Mouse (Mus musculus) CH12.LX (cell line): ENCODE measurements at regions not wholly inside any gene's neighbourhood (a gene's known extent, or its start where the extent isn't known, plus 50 kb on each side); places are given as distances from the start of the nearest gene placed in this dataset.

Experiments used
- DNase-seq: peaks from one replicate; pipeline ENCODE4 v3.0.0-alpha.2; 2013; ENCODE audit errors: extremely low read depth
- H3K27ac ChIP-seq: 2 replicates; pipeline ENCODE4 v1.5.1; 2012; ENCODE audit warnings: low read depth, mild to moderate bottlenecking, control low read depth, moderate library complexity; ENCODE audit not compliant: insufficient read depth
- H3K27me3 ChIP-seq: replicated peaks from 2 replicates; pipeline ENCODE3; 2012; ENCODE audit warnings: inconsistent platforms
- H3K36me3 ChIP-seq, 2 experiments: replicated peaks in 1 of 2; 2 replicates each; pipeline versions ENCODE3 to v1.6.1; 2012; ENCODE audit warnings: inconsistent platforms in 1 of 2, low read length in 1 of 2, mild to moderate bottlenecking in 1 of 2, mixed read lengths in 1 of 2, moderate library complexity in 1 of 2; ENCODE audit not compliant: control insufficient read depth in 1 of 2, insufficient read depth in 1 of 2
- H3K4me1 ChIP-seq, 2 experiments: 2 replicates each; pipeline ENCODE4 v1.6.1; 2012; ENCODE audit warnings: inconsistent platforms in 1 of 2, moderate library complexity in 1 of 2; ENCODE audit not compliant: insufficient read depth in 2 of 2, control insufficient read depth in 1 of 2
- H3K4me2 ChIP-seq: 2 replicates; pipeline ENCODE4 v1.6.1; 2012; ENCODE audit warnings: low read depth, mild to moderate bottlenecking, control low read depth; ENCODE audit not compliant: poor library complexity, insufficient read depth, severe bottlenecking
- H3K4me3 ChIP-seq, 3 experiments: fragments of 150-350 bp in 1 of 3; sonication (generic) in 1 of 3; replicated peaks in 1 of 3; 2 replicates each; pipeline versions ENCODE3 to v1.5.1; 2011 to 2012; ENCODE audit warnings: low read depth in 2 of 3, low read length in 2 of 3, mild to moderate bottlenecking in 2 of 3, moderate library complexity in 2 of 3, control low read depth in 1 of 3, improper control_type of control experiment in 1 of 3, inconsistent platforms in 1 of 3, mixed read lengths in 1 of 3; ENCODE audit not compliant: poor library complexity in 1 of 3
- H3K79me2 ChIP-seq: replicated peaks from 2 replicates; pipeline ENCODE4 v1.6.1; 2012; ENCODE audit warnings: mild to moderate bottlenecking, moderate library complexity; ENCODE audit not compliant: control insufficient read depth, poor library complexity, insufficient read depth, severe bottlenecking; ENCODE audit errors: extremely low read depth
- H3K9ac ChIP-seq: 2 replicates; pipeline ENCODE4 v1.6.1; 2012; ENCODE audit warnings: low read depth, mild to moderate bottlenecking, control low read depth, moderate library complexity; ENCODE audit not compliant: insufficient read depth
- H3K9me3 ChIP-seq: replicated peaks from 2 replicates; pipeline ENCODE3; 2012; ENCODE audit warnings: low read length, inconsistent platforms, mixed read lengths
- CHD1 ChIP-seq: IDR thresholded peaks from 2 replicates; pipeline ENCODE4 v1.6.1; 2012; ENCODE audit warnings: low read depth, low read length, improper control_type of control experiment, inconsistent platforms
- CTCF ChIP-seq, 2 experiments: IDR thresholded peaks in 1 of 2; conservative IDR thresholded peaks in 1 of 2; 2 replicates each; pipeline ENCODE4 v1.5.1; 2011 to 2012; ENCODE audit warnings: low read depth in 2 of 2, low read length in 2 of 2, improper control_type of control experiment in 1 of 2, inconsistent platforms in 1 of 2, mild to moderate bottlenecking in 1 of 2, moderate library complexity in 1 of 2
- ETS1 ChIP-seq: conservative IDR thresholded peaks from 2 replicates; pipeline ENCODE4 v1.6.1; 2012; ENCODE audit warnings: low read depth, mild to moderate bottlenecking, inconsistent platforms, low read length, improper control_type of control experiment, moderate library complexity
- GABPA ChIP-seq: IDR thresholded peaks from 2 replicates; pipeline ENCODE4 v1.6.1; 2012; ENCODE audit warnings: low read depth, low read length, improper control_type of control experiment, inconsistent platforms; ENCODE audit not compliant: insufficient replicate concordance
- JUND ChIP-seq: conservative IDR thresholded peaks from 2 replicates; pipeline ENCODE4 v1.6.1; 2011; ENCODE audit warnings: low read depth, low read length, improper control_type of control experiment
- POLR2AphosphoS2 ChIP-seq: IDR thresholded peaks from 2 replicates; pipeline ENCODE4 v1.6.1; 2011; ENCODE audit warnings: low read depth, low read length, improper control_type of control experiment
- RAD21 ChIP-seq: IDR thresholded peaks from 2 replicates; pipeline ENCODE4 v1.6.1; 2011; ENCODE audit warnings: low read depth, mild to moderate bottlenecking, low read length, improper control_type of control experiment, moderate library complexity
- SMC3 ChIP-seq: IDR thresholded peaks from 2 replicates; pipeline ENCODE4 v1.6.1; 2011; ENCODE audit warnings: low read depth, low read length, improper control_type of control experiment
- dilution Hi-C: fragments of 300-500 bp; cut with MboI; formaldehyde crosslinking; loops from 2 replicates; pipeline ENCODE4 v1.14.3; 2020; ENCODE audit warnings: low sequenced_read_pairs; ENCODE audit not compliant: extremely low pct_unique_long_range_greater_than_20kb, extremely low pct_ligation_motif_present
- in situ Hi-C: fragments of 300-500 bp; cut with MboI; formaldehyde crosslinking; loops from 3 replicates; pipeline ENCODE4 v1.14.3; 2019; ENCODE audit warnings: low sequenced_read_pairs, low pct_ligation_motif_present, low pct_unique_long_range_greater_than_20kb, mixed read lengths

GRCm38 (mm10) chr13:42623491-42623890 is 56.9 kb upstream of the Phactr1 start:
- dilution Hi-C loops (no loop called here), in situ Hi-C loops (loop anchor here (25.0 kb wide), 1 partner anchor 164 kb away; no protein-coding TSS in a partner anchor)
- Histone ChIP-seq H3K4me3 (no peak overlapping the region), H3K27ac (no peak overlapping the region), H3K79me2 (no peaks in the 10 kb centered on the region), H3K36me3 (no peaks in the 10 kb centered on the region), H3K9me3 (peaks cover 4% of the 10 kb centered on the region), H3K4me2 (no peak overlapping the region), H3K4me1 (peaks cover 3 to 11% of the 10 kb centered on the region in 2 experiments), H3K27me3 (no peaks in the 10 kb centered on the region), H3K9ac (no peak overlapping the region)
- TF ChIP-seq CHD1 (no peak), GABPA (no peak), RAD21 (peak; percentile 65), ETS1 (no peak), CTCF (conservative IDR thresholded peaks at IDR 0.05 in 1 of 2, IDR thresholded peaks at IDR 0.05 in 1 of 2; ENCODE audit: low read depth in 2 of 2, low read length in 2 of 2) (peak in 1 of 2 experiments; percentile 74; a peak in 2 of 4 replicates), JUND (no peak), SMC3 (peak; percentile 60), POLR2AphosphoS2 (no peak)
- DNase-seq: peak; percentile 6
